Comparison of ENCODE assay signal across 8 mouse cellular contexts in the genomic region with DNA sequence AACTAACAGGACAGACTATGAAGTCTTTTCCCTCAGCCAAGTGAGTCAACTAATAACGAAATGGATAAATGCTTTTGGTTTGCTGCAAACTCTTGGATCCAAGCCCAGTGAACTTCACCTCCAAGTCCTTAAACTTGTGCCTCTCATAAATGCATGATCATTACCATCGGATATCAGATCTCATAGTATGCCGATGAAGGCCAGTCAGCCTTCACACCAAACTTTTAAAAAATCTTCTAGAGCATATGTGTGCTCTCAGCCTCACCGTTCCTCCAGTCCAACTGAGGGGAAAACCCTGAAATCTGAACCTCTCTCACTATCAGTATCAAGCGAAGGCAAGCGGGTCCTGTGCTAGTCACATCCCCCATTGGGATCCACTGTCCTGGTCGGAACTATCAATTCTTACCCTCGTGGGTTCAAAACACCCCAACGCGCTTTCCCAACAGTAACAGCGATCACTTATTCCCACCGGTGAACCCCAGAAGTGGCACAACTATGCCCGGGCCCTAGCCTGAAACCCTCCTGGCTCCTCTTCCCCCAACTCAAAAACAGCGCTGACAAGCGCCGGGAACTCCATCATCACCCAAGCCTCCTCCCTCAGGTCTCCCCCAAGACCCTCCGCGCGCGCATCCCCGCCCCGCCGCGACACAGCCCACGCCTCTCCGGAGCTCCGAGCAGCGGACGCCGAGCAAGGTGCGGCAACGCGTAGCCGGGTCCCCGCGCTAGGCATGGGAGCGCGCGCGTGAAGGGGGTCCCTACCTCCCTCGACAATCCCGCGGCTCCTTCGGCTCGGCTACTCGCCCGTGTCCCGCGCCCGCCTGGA. TPM values are rescaled to one million over a fixed set of nuclear protein-coding genes. Genes with fewer than 3 reads are reported as not detected.
A peak's percentile ranks its signal among the peaks of the same experiment; 100 is the strongest.
DNase-seq lines count a peak whose midpoint lies in the region; ATAC-seq lines count a peak whose summit lies in the region.

No protein-coding gene starts in this region.

- peak overlapping the region; percentile 83 for H3K4me3 ChIP-seq in embryonic facial prominence, embryonic 15.5 days (replicated peaks)
- peak overlapping the region; percentile 92 for H3K4me3 ChIP-seq in hindbrain, embryonic 16.5 days (ENCODE audit: low read length)
- peak overlapping the region; percentile 89 for H3K4me3 ChIP-seq in liver, embryonic 16.5 days (ENCODE audit: low read depth, low read length)

- intact Hi-C loops in left cerebral cortex, postnatal 4 days (cut with DNase I), result no loop called here

- ATAC-seq in embryonic facial prominence, embryonic 15.5 days (ENCODE audit: insufficient number of reproducible peaks, low FRiP score, low TSS enrichment, low read depth), result peak; percentile 82; the same call in 1 of the 2 replicates
- peak; percentile 85 for ATAC-seq in hindbrain, embryonic 16.5 days
- ATAC-seq in liver, embryonic 16.5 days (ENCODE audit: low read depth), result peak; percentile 44
- ATAC-seq in neutrophil, adult 5-6 weeks (ENCODE audit: extremely low read depth, insufficient number of reproducible peaks, low FRiP score, poor library complexity, severe bottlenecking), result peak; percentile 8; the same call in 1 of the 2 replicates

- under 1% methylated on average over 50 of the region's 50 CpGs for WGBS in embryonic facial prominence, embryonic 15.5 days
- 1% methylated on average over 50 of the region's 50 CpGs for WGBS in hindbrain, embryonic 16.5 days
- under 1% methylated on average over 50 of the region's 50 CpGs for WGBS in liver, embryonic 16.5 days (ENCODE audit: insufficient replicate concordance)

- H3K27me3 ChIP-seq in embryonic facial prominence, embryonic 15.5 days, result no peaks in the 10 kb centered on the region
- H3K27me3 ChIP-seq in hindbrain, embryonic 16.5 days (replicated peaks; ENCODE audit: control insufficient read depth, insufficient read depth, low read length), result no peaks in the 10 kb centered on the region
- H3K27me3 ChIP-seq in liver, embryonic 16.5 days (ENCODE audit: control insufficient read depth, insufficient read depth, low read depth, low read length), result no peaks in the 10 kb centered on the region

- peak overlapping the region; percentile 73 for H3K4me2 ChIP-seq in embryonic facial prominence, embryonic 15.5 days (replicated peaks)
- peak overlapping the region; percentile 79 for H3K4me2 ChIP-seq in hindbrain, embryonic 16.5 days (ENCODE audit: low read length)
- H3K4me2 ChIP-seq in liver, embryonic 16.5 days (ENCODE audit: low read depth, low read length), result peak overlapping the region; percentile 58

- H3K36me3 ChIP-seq in embryonic facial prominence, embryonic 15.5 days, result no peaks in the 10 kb centered on the region
- no peaks in the 10 kb centered on the region for H3K36me3 ChIP-seq in hindbrain, embryonic 16.5 days (ENCODE audit: control insufficient read depth, insufficient read depth, low read length)
- no peaks in the 10 kb centered on the region for H3K36me3 ChIP-seq in liver, embryonic 16.5 days (ENCODE audit: control insufficient read depth, insufficient read depth)

- H3K9ac ChIP-seq in embryonic facial prominence, embryonic 15.5 days, result peak overlapping the region; percentile 71
- peak overlapping the region; percentile 93 for H3K9ac ChIP-seq in hindbrain, embryonic 16.5 days (ENCODE audit: low read depth, low read length)
- H3K9ac ChIP-seq in liver, embryonic 16.5 days (ENCODE audit: low read depth, low read length), result peak overlapping the region; percentile 94

- H3K4me1 ChIP-seq in embryonic facial prominence, embryonic 15.5 days, result peaks cover 14% of the 10 kb centered on the region
- H3K4me1 ChIP-seq in hindbrain, embryonic 16.5 days (ENCODE audit: control insufficient read depth, insufficient read depth, low read depth, low read length), result peaks cover 11% of the 10 kb centered on the region
- peaks cover 33% of the 10 kb centered on the region for H3K4me1 ChIP-seq in liver, embryonic 16.5 days (ENCODE audit: control insufficient read depth, low read depth, low read length)

- H3K27ac ChIP-seq in embryonic facial prominence, embryonic 15.5 days (replicated peaks), result peak overlapping the region; percentile 91
- H3K27ac ChIP-seq in hindbrain, embryonic 16.5 days (ENCODE audit: low read depth, low read length), result peak overlapping the region; percentile 92
- peak overlapping the region; percentile 89 for H3K27ac ChIP-seq in liver, embryonic 16.5 days (ENCODE audit: low read length)

- DNase-seq in left cerebral cortex, adult 8-10 months (ENCODE audit: low spot score in 2 of 2), result peak; percentile 17 to 27
- DNase-seq in left cerebral cortex, postnatal 4 days, result no peak
- peak; percentile 41 for DNase-seq in Muller cell, postnatal 12 days (ENCODE audit: inconsistent ontology term)
- no peak for DNase-seq in layer of hippocampus, postnatal 25 days (ENCODE audit: extremely low spot score in 1 of 2, low spot score in 1 of 2)

- no peaks in the 10 kb centered on the region for H3K9me3 ChIP-seq in embryonic facial prominence, embryonic 15.5 days (replicated peaks)
- no peaks in the 10 kb centered on the region for H3K9me3 ChIP-seq in hindbrain, embryonic 16.5 days (ENCODE audit: control insufficient read depth, low read length)
- no peaks in the 10 kb centered on the region for H3K9me3 ChIP-seq in liver, embryonic 16.5 days (replicated peaks; ENCODE audit: control insufficient read depth, low read length)

RNA-seq across cellular contexts. Expression of a gene that starts 0.6 kb away (rescaled TPM):
- 10 to 100 TPM; 55.4 to 72.9 (median 60.0) TPM for total RNA-seq in left cerebral cortex, adult 8-10 months (2022)
- total RNA-seq in left cerebral cortex, postnatal 4 days (2021), result 10 to 100 TPM; 53.1 to 57.7 TPM
- polyA plus RNA-seq in embryonic facial prominence, embryonic 15.5 days (2015; fragmentation: Nextera tagmentation; extraction: Ambion mirVana), result 68.4 and 70.9 TPM in 2 replicates
- polyA plus RNA-seq in hindbrain, embryonic 16.5 days (2015; fragmentation: Nextera tagmentation; extraction: Ambion mirVana), result 65.0 and 65.4 TPM in 2 replicates
- 27.3 and 31.7 TPM in 2 replicates for polyA plus RNA-seq in liver, embryonic 16.5 days (2015; fragmentation: Nextera tagmentation; extraction: Ambion mirVana)
- 44.3 and 62.6 TPM in 2 replicates for total RNA-seq in neutrophil, adult 5-6 weeks (2017)
- total RNA-seq in layer of hippocampus, postnatal 25 days (2021), result 10 to 100 TPM; 53.0 to 60.0 TPM

RNA-seq across cellular contexts. Expression of a gene that starts 41.0 kb away (rescaled TPM):
- 100 to 1,000 TPM; 129 to 147 (median 140) TPM for total RNA-seq in left cerebral cortex, adult 8-10 months (2022)
- 10 to 100 TPM; 72.8 to 79.3 TPM for total RNA-seq in left cerebral cortex, postnatal 4 days (2021)
- polyA plus RNA-seq in embryonic facial prominence, embryonic 15.5 days (2015; fragmentation: Nextera tagmentation; extraction: Ambion mirVana), result 6.6 and 6.7 TPM in 2 replicates
- polyA plus RNA-seq in hindbrain, embryonic 16.5 days (2015; fragmentation: Nextera tagmentation; extraction: Ambion mirVana), result 8.1 and 10.4 TPM in 2 replicates
- polyA plus RNA-seq in liver, embryonic 16.5 days (2015; fragmentation: Nextera tagmentation; extraction: Ambion mirVana), result 5.5 and 6.0 TPM in 2 replicates
- total RNA-seq in neutrophil, adult 5-6 weeks (2017), result 64.7 and 69.0 TPM in 2 replicates
- total RNA-seq in layer of hippocampus, postnatal 25 days (2021), result 100 to 1,000 TPM; 144 to 145 TPM

RNA-seq across cellular contexts. Expression of a gene that starts 58.3 kb away (rescaled TPM):
- not detected for total RNA-seq in left cerebral cortex, adult 8-10 months (2022)
- not detected for total RNA-seq in left cerebral cortex, postnatal 4 days (2021)
- polyA plus RNA-seq in embryonic facial prominence, embryonic 15.5 days (2015; fragmentation: Nextera tagmentation; extraction: Ambion mirVana), result not detected in 2 replicates
- 0.15 TPM in 1 of 2 replicates, not detected in the other for polyA plus RNA-seq in hindbrain, embryonic 16.5 days (2015; fragmentation: Nextera tagmentation; extraction: Ambion mirVana)
- polyA plus RNA-seq in liver, embryonic 16.5 days (2015; fragmentation: Nextera tagmentation; extraction: Ambion mirVana), result not detected in 2 replicates
- total RNA-seq in neutrophil, adult 5-6 weeks (2017), result not detected in 2 replicates
- not detected for total RNA-seq in layer of hippocampus, postnatal 25 days (2021)

Comparison
In these comparisons a context has a peak if more than half of its experiments do, and no peak if none do; other contexts are left out.
1. DNase-seq: peak in left cerebral cortex, adult 8-10 months (2 of 2) and Muller cell, postnatal 12 days (single experiment); none in left cerebral cortex, postnatal 4 days (single experiment) and layer of hippocampus, postnatal 25 days (0 of 2).
2. ATAC-seq: peak in every context shown above with its lines; median percentile 85 in hindbrain, embryonic 16.5 days; 82 in embryonic facial prominence, embryonic 15.5 days; 44 in liver, embryonic 16.5 days; 8 in neutrophil, adult 5-6 weeks.
3. Peak in every context shown above with its lines, with median percentiles within 50 percentile points of each other: H3K27ac ChIP-seq, H3K4me2 ChIP-seq, H3K4me3 ChIP-seq and H3K9ac ChIP-seq.